Mouse (Mus musculus) forelimb bud, embryonic 11.5 days (tissue): ENCODE data around the gene Sapcd2.

Source experiments
- DNase-seq: peaks from one replicate; pipeline ENCODE4 v3.0.0-alpha.2; 2012; ENCODE audit warnings: low read depth, low spot score

Sapcd2 gene

GRCm38 (mm10) chr2:25422587-25423410 lies 50.7 kb downstream of the Sapcd2 start, which contains the start of gene Fut7:
TSS of gene Fut7 (plus strand) at chr2:25423267.
- no peak for DNase-seq

GRCm38 (mm10) chr2:25423626-25424025 lies 51.5 kb downstream of the Sapcd2 start:
- DNase-seq, result no peak

DNA sequence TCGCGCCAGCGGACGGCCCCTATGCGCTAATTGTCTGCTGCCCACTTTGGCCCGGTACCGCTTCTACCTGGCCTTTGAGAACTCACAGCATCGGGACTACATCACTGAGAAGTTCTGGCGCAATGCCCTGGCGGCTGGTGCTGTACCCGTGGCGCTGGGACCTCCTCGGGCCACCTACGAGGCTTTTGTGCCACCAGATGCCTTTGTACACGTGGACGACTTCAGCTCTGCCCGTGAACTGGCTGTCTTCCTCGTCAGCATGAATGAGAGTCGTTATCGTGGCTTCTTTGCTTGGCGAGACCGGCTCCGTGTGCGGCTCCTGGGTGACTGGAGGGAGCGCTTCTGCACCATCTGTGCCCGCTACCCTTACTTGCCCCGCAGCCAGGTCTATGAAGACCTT lies 53.4 kb downstream of the Sapcd2 start:
- DNase-seq, result no peak

GRCm38 (mm10) chr2:25426721-25427191 lies 54.6 kb downstream of the Sapcd2 start:
- peak; percentile 63 for DNase-seq

DNA sequence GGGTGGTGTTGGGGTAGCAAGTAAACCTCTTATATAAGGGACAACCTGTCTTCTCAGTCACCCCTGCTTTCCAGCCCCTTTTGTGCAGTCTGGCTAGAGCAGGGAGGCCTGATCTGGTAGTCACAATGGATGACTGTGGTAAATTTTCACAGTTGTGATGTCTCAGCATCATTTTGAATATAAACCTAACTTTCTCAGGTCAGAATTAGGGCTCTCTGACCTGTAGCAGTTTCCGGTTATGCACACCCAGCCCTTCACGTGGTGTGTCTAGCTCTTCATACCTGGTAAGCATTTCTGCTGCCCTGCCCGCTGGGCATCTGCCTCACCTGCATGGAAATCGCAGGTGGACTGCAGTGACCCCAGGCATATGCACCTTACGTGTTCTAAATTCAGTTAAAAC lies 55.1 kb downstream of the Sapcd2 start:
- DNase-seq, result no peak
